Mouse (Mus musculus) heart, postnatal 0 days (tissue): ENCODE measurements around the gene Nek2. TPM values are rescaled to one million over a fixed set of nuclear protein-coding genes. Genes with fewer than 3 reads are reported as not detected.

Source experiments
- ATAC-seq: fragments of 200-750 bp; cut with Nextera tagmentation; 2 replicates; pipeline ENCODE4 v1.8.0; 2017; ENCODE audit warnings: low read depth, moderate number of reproducible peaks, moderate library complexity; ENCODE audit not compliant: insufficient read depth
- DNase-seq: peaks from one replicate; pipeline ENCODE4 v3.0.0-alpha.2; 2016; ENCODE audit warnings: low spot score
- H3K27ac ChIP-seq: fragments of 300-500 bp; sonication (generic); 2 replicates; pipeline ENCODE4 v1.5.1; 2014; ENCODE audit warnings: low read depth, mild to moderate bottlenecking
- H3K27me3 ChIP-seq: fragments of 300-500 bp; sonication (generic); 2 replicates; pipeline ENCODE4 v1.6.1; 2014; ENCODE audit warnings: low read length, mixed read lengths; ENCODE audit not compliant: control insufficient read depth, insufficient read depth
- H3K36me3 ChIP-seq: fragments of 300-500 bp; sonication (generic); replicated peaks from 2 replicates; pipeline ENCODE4 v1.6.1; 2014; ENCODE audit warnings: low read length, mixed read lengths; ENCODE audit not compliant: control insufficient read depth, insufficient read depth
- H3K4me1 ChIP-seq: fragments of 300-500 bp; sonication (generic); 2 replicates; pipeline ENCODE4 v1.6.1; 2014; ENCODE audit warnings: antibody characterized with exemption; ENCODE audit not compliant: control insufficient read depth, insufficient read depth
- H3K4me2 ChIP-seq: fragments of 300-500 bp; sonication (generic); 2 replicates; pipeline ENCODE4 v1.6.1; 2014; ENCODE audit warnings: low read depth, mild to moderate bottlenecking, low read length, moderate library complexity
- H3K4me3 ChIP-seq: fragments of 300-500 bp; sonication (generic); 2 replicates; pipeline ENCODE4 v1.5.1; 2014; ENCODE audit warnings: low read depth, low read length
- H3K9ac ChIP-seq: fragments of 300-500 bp; sonication (generic); replicated peaks from 2 replicates; pipeline ENCODE4 v1.6.1; 2014; ENCODE audit warnings: low read depth, low read length, mixed read lengths
- H3K9me3 ChIP-seq: fragments of 300-500 bp; sonication (generic); replicated peaks from 2 replicates; pipeline ENCODE4 v1.6.1; 2016; ENCODE audit warnings: low read length; ENCODE audit not compliant: control insufficient read depth
- CTCF ChIP-seq: IDR thresholded peaks from 2 replicates; pipeline ENCODE4 v1.5.1; 2016; ENCODE audit warnings: antibody characterized with exemption, control low read depth, low read depth
- EP300 ChIP-seq: IDR thresholded peaks from 2 replicates; pipeline ENCODE4 v1.6.1; 2016; ENCODE audit warnings: antibody characterized with exemption, low read depth
- WGBS: fragments of 180-500 bp; shearing (Covaris S2); extraction: QIAGEN DNeasy Blood & Tissue Kit; methylation state at CpG from one replicate; pipeline ENCODE4 v1.1.7; 2014; 5-methylcytosine and 5-hydroxymethylcytosine counted together
- polyA plus RNA-seq: library from polyadenylated mRNA; unstranded; fragments of >200 nt; fragmentation: Nextera tagmentation; extraction: Ambion mirVana; gene quantifications from 2 replicates; pipeline ENCODE4 v1.2.1, GENCODE M21; 2015
- total RNA-seq: library from RNA; depleted of rRNA; stranded (reverse); fragments of >200 nt; gene quantifications from 2 replicates; pipeline ENCODE4 v1.2.3, GENCODE M21; 2014; ENCODE audit warnings: low replicate concordance; rRNA removed

Gene Nek2
- total and polyA plus RNA-seq, 2 experiments from 2014 or later = 11.7 to 14.8 TPM

DNA sequence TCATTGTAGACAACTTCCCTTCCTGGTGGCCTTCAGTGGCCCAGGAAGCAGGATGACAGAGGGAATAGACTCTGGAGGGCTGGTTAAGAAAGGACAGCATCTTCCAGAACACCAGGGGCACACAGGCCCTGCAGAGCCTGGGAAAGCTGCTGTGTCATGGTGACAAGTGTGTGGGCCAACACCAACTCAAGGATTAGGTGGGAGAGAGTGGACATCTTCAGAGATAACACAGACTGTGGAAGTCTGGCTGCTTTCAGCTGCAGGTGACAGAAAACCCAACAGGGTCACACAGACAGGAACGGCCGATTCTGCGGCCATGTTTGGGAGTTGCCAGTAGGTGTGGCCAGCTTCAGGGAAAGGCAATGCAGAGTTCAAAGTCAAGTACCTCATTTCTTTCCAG is 59.0 kb downstream of the Nek2 start:
- Histone ChIP-seq H3K4me1 (peaks cover 23% of the 10 kb centered on the region; the same call in 1 of the 2 replicates), H3K9ac (no peak overlapping the region), H3K4me2 (no peak overlapping the region), H3K4me3 (no peak overlapping the region), H3K27me3 (no peaks in the 10 kb centered on the region), H3K27ac (no peak overlapping the region), H3K9me3 (no peaks in the 10 kb centered on the region), H3K36me3 (no peaks in the 10 kb centered on the region)
- ATAC-seq = no peak
- DNase-seq = no peak
- TF ChIP-seq EP300 (no peak), CTCF (no peak)
- WGBS = 62% methylated on average over 3 of the region's 3 CpGs

DNA sequence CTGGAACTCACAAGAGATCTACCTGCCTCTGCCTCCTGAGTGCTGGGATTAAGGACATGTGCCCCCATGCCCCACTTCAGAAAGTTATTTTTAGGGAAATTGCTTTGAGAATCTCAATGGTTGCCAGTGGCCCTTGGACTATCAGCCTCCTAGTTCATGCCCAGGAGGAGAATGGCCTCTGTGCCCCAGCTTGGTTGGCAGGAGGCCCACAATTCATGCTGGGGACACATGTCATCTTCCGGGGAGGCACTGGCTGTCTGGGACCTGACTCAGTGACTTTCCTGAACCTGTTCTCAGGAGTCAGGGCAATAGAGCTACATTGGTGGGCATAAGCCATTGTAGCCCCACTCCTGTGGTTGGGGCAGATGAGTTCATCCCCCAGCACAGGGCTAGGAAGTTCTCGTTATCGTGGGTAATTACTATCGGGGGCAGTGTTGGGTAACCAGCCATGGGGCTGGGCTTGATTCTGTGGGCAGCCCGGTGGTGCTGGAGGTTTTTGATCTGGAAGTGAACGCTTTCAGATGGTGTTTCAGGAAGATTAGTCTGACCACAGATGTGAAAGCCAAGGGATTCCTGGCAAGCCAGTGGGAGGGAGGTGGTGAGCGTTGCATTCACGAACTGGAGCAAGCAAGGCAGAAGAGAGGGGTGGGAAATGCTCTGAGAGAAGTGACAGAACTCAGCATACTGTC is 59.8 kb downstream of the Nek2 start:
- Histone ChIP-seq H3K9ac (no peak overlapping the region), H3K9me3 (no peaks in the 10 kb centered on the region), H3K27me3 (no peaks in the 10 kb centered on the region), H3K4me3 (no peak overlapping the region), H3K36me3 (no peaks in the 10 kb centered on the region), H3K27ac (no peak overlapping the region), H3K4me1 (peaks cover 19% of the 10 kb centered on the region; the same call in 1 of the 2 replicates), H3K4me2 (no peak overlapping the region)
- 54% methylated on average over 8 of the region's 8 CpGs for WGBS
- no peak for ATAC-seq
- no peak for DNase-seq
- TF ChIP-seq EP300 = no peak
- TF ChIP-seq CTCF = no peak

DNA sequence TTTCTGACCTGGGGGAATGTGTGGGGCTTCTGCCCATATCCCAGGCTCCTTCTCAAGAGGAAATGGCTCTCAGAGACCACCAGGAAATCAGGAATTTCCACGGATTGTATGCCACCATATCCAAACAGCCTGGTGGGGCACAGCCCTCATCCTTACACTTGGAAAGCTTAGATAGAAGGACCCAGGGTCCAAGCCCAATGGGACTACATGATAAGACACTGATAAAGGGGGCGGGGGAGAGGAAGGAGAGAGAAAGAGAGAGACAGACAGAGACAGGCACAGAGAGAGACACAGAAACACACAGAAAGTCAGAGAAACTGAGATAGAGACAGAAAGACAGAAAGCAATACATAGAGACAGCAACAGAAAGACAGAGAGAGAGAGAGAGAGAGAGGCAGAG is 60.4 kb downstream of the Nek2 start:
- Histone ChIP-seq H3K36me3 (no peaks in the 10 kb centered on the region), H3K4me1 (peaks cover 19% of the 10 kb centered on the region; the same call in 1 of the 2 replicates), H3K9me3 (no peaks in the 10 kb centered on the region), H3K27ac (no peak overlapping the region), H3K4me2 (no peak overlapping the region), H3K9ac (no peak overlapping the region), H3K4me3 (no peak overlapping the region), H3K27me3 (no peaks in the 10 kb centered on the region)
- ATAC-seq (no peak), DNase-seq (no peak)
- WGBS = 25% methylated on average over 2 of the region's 2 CpGs
- TF ChIP-seq EP300 = no peak
- TF ChIP-seq CTCF = no peak

Other genes with a start within 250 kb of the Nek2 start
- gene Dtl, start 245.9 kb upstream of the Nek2 start, total RNA-seq = 4.1 and 7.6 TPM in 2 replicates
- 5.9 and 6.2 TPM in 2 replicates for gene Dtl, start 245.9 kb upstream of the Nek2 start, polyA plus RNA-seq
- gene Ints7, start 245.8 kb upstream of the Nek2 start, total RNA-seq = 33.2 and 33.8 TPM in 2 replicates
- gene Ints7, start 245.8 kb upstream of the Nek2 start, polyA plus RNA-seq = 14.1 and 15.1 TPM in 2 replicates
- 25.0 and 32.7 TPM in 2 replicates for gene Lpgat1, start 103.6 kb upstream of the Nek2 start, total RNA-seq
- gene Lpgat1, start 103.6 kb upstream of the Nek2 start, polyA plus RNA-seq = 31.3 and 37.5 TPM in 2 replicates
- 18.2 and 20.0 TPM in 2 replicates for gene Slc30a1, start 85.3 kb downstream of the Nek2 start, total RNA-seq
- 2.6 and 3.6 TPM in 2 replicates for gene Slc30a1, start 85.3 kb downstream of the Nek2 start, polyA plus RNA-seq
- 0.34 and 2.4 TPM in 2 replicates for gene Rd3, start 155.9 kb downstream of the Nek2 start, total RNA-seq
- gene Rd3, start 155.9 kb downstream of the Nek2 start, polyA plus RNA-seq = 5.9 and 8.0 TPM in 2 replicates